Mouse (Mus musculus): ENCODE results near the gene Gm21885.

DNA sequence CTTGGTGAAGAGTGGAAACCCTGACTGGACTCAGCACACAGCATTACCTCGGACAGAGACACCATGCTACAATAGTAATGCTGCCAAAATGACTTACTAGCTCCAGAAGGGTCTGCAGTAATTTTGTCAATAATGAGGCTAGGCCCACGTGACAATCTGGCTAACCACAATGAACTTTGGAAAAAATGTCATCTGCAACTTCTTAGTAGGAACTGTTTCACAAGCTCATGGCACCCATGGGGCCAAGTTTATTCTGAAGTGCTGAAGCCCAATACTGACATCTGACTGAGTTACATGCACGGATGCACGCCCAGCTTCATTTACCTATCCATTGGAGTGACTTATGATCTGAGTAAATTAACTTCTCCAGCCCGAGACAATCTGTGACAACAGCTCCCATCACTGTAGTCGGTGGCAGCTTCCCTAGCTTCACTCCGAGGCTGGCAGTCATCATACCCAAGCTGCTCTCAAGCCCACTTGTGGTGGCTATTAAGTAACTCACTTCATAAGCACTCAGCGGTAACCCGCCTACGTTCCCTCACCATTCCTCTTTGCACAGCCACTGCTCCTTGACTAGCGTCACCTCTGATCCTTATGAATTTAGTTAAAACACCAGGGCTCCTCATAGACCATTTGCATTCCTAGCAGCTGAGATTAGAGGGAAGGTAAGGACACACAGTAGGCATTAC is 4.4 kb downstream of the Gm21885 start:
- TF ChIP-seq POLR2A (IDR thresholded peaks at IDR 0.05; ENCODE audit: insufficient read depth, low read depth, low read length) (no peak), CTCF (IDR thresholded peaks at IDR 0.05) (no peak), EP300 (IDR thresholded peaks at IDR 0.05; ENCODE audit: insufficient read depth, low read depth, low read length) (no peak)
